Mouse (Mus musculus) heart, postnatal 0 days (tissue): ENCODE measurements around the gene Sparc.

ENCODE experiments used
- CTCF ChIP-seq: IDR thresholded peaks from 2 replicates; pipeline ENCODE4 v1.5.1; 2016; ENCODE audit warnings: antibody characterized with exemption, control low read depth, low read depth
- EP300 ChIP-seq: IDR thresholded peaks from 2 replicates; pipeline ENCODE4 v1.6.1; 2016; ENCODE audit warnings: antibody characterized with exemption, low read depth

- TF ChIP-seq CTCF (no peak), EP300 (no peak)
These were observed 35.5 kb upstream of the Sparc start for GRCm38 (mm10) chr11:55458501-55458900.
